Mouse (Mus musculus) gonadal fat pad, adult 2 months (tissue): ENCODE results near the gene Rdx. TPM values are rescaled to one million over a fixed set of nuclear protein-coding genes. Genes with fewer than 3 reads are reported as not detected.

ENCODE experiments used
- DNase-seq: peaks from one replicate; pipeline ENCODE4 v3.0.0-alpha.2; 2012; ENCODE audit warnings: low read depth
- polyA plus RNA-seq: library from polyadenylated mRNA; depleted of rRNA; stranded (reverse); fragments of >200 nt; gene quantifications from 2 replicates; pipeline ENCODE4 v1.2.3, GENCODE M21; 2012; rRNA removed

The Rdx gene
- polyA plus RNA-seq: 21.2 and 26.4 TPM in 2 replicates

- no peak for DNase-seq
Measured at GRCm38 (mm10) chr9:52047129-52047820, at the start of gene Rdx. TSS of gene Rdx (plus strand) at chr9:52047173.

- no peak for DNase-seq
Measured at GRCm38 (mm10) chr9:52003501-52003900, 43.5 kb upstream of the Rdx start.

- DNase-seq: no peak
Measured at GRCm38 (mm10) chr9:52007341-52007740, 39.6 kb upstream of the Rdx start.

- DNase-seq: no peak
Measured at GRCm38 (mm10) chr9:52008511-52008910, 38.5 kb upstream of the Rdx start.

DNA sequence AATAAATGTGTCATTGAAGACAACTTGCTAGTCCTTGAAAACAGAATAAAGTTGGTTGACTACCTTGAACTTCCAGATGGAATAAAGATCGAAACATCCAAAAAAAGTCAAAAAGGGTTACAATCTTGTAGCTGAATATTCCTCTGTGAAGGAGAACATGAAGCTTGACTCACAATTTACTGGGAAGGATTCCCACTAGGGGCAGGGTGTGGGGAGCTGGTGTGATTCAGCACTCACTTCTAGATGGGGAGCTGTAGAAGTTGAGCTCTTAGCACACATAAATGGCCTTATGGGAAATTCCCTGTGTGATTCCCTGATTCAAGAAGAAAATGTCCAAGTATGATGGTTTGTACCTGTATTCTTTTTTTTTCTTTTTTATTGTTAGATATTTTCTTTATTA, 34.7 kb upstream of the Rdx start:
- DNase-seq: no peak

GRCm38 (mm10) chr9:52012781-52013436, 34.1 kb upstream of the Rdx start:
- DNase-seq: no peak

DNA sequence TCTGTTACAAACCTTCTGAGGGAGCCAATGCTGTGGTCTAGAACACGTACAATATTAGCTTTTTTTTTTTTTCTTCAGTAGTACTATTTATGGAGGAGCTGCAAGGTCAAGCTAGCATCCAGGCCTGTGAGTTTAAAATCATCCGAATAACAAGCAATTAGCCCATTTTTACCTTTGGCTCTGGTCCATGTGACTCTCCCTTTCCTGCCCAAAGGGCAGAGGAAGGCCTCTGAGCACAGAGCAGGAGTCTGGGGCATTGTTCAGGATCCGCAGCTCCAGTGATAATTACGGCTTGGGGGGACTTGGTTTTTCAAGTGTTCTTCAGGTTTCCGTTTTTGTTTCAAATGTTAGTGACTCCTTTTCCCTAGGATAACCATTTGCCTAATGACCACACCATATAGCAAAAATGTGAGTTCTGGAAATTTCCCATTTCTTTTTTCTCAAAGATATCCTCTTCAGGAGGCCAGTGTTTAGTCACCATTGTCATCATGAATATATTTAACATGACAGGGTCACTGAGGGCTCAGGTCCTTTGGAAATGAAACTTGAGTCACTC, 33.0 kb upstream of the Rdx start:
- no peak for DNase-seq

DNA sequence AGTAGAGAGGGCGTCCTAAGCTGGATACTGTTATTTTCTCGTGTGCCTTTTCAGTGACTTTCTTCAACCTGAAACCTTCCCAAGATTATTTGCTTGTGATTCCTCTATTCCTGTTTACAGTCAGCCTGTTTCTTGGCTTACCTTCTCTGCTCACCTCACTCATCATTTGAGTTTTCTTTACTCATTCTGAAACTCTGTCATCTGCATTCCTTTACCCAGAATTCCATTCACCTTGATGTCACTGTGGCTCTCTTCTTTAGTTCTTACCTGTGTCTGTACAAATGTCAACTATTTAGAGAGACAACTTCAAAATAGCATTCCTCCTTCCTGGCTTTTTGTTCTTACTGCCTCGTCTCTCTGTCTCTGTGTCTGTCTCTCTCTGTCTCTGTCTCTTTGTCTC, 29.9 kb upstream of the Rdx start:
- no peak for DNase-seq

GRCm38 (mm10) chr9:52017824-52018223, 29.1 kb upstream of the Rdx start:
- no peak for DNase-seq

DNA sequence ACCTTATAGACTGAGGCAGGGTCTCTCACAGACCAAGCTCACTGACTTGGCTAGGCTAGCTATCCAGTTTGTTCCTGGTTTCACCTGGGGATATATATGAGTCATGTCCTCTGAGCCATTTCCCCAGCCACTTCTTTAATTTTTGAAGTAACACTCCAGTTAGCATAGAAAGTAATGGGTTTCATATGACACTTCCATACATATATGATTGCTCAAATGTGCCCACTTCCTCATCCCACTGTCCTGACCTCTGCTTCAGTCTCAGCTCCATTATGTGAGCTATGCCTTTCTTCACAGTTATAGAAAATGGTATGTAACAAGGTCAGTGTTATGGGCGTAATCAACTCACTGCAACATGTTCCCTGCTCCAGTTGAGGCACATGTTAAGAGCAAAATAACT, 28.5 kb upstream of the Rdx start:
- DNase-seq: no peak

- no peak for DNase-seq
Measured at GRCm38 (mm10) chr9:52027257-52028020, 19.5 kb upstream of the Rdx start.

GRCm38 (mm10) chr9:52028521-52029405, 18.2 kb upstream of the Rdx start:
- no peak for DNase-seq

DNA sequence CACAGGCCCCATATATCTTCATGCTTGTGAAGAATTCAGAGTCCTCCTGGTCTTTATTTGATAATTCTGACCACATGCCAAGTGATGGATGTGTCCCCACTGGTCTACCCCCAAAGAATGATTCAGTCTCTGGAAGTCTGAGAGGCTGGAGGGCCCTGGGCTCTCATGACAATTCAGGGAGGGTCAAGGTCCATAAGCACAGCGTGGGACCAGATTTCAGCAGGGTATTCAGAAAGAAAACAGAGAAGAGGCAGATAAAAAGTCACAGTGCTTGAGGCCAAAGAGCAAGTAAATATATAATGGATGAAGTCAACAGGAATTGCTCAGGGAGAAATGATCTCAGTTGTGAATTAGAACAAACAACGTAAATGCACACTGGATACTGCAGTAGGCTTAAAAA, 15.5 kb upstream of the Rdx start:
- no peak for DNase-seq

- DNase-seq: no peak
Measured at GRCm38 (mm10) chr9:52037493-52037892, 9.5 kb upstream of the Rdx start.

DNA sequence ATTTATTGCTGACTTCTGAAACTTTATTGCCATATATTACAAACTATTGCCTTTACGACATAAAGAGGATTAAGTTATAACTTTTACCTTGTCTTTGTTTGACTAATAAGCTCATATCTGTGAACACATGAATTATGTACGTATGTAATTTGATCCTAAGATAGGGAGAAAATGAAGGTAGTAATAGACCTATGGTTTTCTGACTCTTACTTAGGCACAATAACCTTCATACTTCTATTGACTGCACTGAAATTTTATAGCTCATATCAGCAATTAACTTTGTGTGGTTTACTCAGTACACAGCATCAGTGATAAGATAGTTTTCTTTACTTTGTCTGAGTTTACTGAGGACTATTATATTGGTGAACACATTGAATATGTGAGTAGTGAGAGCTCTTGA, 5.3 kb upstream of the Rdx start:
- no peak for DNase-seq

DNA sequence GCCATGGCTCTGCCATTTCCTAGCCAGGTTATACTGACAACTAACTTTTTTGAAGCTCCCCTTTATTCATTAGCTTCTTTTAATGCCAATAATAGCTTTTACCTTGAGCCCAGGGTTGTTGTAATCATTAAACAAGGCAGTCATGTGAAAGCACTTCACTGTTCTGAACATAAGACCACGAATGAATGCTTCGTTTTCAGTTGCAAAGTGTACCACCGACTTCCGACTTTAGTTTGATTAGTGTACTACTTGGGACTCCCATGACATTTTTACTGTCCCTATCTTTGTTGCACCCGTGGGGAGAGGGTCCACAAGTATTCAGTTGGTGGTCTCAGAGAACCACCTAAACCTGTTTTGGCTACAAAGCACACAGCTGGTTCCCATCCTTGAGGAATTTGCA, 287 bp upstream of the Rdx start:
- DNase-seq: no peak

DNA sequence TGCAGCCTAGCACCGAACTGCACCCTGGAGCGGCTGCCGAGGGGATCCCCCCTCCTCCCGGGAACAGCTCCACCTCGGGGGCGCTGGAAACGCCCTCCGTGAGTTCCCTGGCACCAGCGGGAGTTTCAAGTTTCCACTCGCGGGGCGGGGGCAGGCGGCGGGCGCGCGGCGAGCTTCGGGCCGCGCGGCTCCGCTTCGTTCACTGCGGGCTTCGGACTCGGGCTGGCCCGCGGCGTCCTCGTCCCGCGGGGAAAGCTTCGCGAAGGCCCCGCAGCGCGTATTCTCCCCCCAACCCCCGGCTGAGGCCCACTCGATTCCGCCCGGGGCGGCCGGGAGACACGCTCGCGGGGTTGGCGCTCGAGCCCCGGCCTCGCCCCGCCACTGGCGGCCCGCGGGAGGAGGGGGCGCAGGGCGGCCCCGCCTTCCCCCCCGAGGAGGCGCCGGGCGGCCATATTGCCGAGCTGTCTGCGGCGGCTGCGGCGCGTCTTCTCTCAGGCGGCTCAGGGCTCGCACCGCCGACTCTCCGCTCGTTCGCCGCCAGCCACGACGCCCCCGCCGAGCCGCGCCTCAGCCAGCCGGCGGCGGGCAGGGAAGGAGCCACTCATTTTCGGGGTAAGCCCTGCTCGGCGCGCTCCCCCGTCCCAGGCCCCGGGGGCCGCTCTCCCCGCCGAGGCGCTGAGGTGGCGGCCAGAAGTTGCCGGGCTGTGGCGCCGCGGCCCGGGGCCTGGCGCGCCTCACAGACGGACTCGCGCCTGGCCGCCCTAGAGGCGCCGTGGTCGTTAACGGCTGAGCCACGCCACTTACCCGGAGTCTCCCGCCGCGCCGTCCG, 1.1 kb downstream of the Rdx start:
- DNase-seq: no peak

DNA sequence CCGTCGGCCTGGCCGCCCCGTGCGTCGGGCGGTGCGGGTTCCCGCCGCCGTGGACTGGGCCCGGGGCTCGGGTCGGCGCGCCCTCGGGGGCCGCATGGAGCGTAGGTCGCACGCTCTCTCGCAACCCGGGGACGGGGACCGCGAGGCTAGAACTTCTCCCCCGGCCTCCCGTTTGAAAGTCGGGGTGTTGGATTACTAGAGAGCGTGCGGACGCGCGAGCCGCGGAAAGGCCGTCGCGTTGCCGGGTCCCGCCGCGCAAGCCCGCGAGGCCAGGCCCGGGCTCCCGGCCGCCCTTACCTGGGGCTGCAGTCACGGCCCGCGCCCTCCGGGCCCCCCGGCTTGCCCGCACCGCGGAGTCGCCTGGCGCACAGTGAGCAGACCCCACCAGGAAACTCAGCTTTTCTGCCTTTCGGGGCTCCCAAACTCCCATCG, 1.7 kb downstream of the Rdx start:
- DNase-seq: no peak

DNA sequence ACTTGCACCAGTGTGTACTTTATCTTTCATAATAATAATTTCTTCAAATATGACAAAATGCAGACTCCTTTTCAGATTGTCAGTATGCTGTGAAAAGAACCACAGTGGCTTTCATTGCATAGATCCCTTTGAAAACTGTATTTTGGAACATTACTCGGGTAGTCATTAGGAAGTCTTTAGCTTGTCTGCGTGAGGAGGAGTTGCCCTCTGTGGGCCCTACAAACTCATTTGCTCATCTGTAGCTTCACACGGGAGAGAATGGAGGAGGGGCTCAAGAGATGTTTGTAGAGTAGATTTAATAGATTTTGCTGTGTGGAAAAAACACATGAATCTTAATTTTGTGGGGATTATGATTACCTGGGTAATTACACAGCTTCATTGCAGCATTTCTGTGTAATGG, 2.6 kb downstream of the Rdx start:
- no peak for DNase-seq

DNA sequence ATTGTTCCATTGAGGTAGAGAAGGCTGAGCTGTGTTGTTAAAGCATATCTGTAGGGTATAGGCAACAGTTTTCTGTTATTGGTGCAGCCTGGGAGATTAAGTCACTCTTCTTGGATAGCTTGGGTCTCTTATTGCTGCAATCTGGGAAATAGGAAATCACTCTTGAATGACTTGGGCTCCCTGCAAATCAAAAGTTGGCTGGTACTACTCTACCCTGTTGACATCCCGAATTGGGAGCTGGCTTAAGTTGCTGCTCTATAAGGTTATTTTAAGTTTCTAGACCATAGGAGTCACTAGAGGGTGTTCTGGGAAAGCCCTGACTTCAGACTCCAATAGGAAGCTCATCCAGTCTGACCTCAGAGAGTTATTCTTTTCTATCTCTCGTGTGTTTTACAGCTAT, 3.4 kb downstream of the Rdx start:
- no peak for DNase-seq

- no peak for DNase-seq
Measured at GRCm38 (mm10) chr9:52052221-52052620, 5.2 kb downstream of the Rdx start.
